Comparison of ENCODE assay signal across 13 mouse cellular contexts in the genomic region with DNA sequence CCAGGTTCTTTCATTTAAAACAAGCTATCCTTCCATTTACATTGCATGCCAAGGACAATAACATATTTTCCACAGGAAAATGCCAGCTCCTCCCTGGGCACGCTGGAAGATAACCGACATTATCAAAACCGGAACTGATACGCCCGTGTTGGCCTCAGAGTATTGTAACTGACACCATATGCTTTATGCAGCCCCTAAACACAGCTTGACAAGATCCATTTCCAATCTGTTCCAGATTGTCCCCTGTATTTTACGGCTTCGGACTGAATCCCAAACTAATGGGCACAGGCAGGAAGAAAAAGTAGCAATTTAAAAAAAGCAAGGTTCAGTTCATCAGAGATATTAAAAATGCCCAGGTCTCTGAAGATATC.
DNase-seq lines count a peak whose midpoint lies in the region; ATAC-seq and TF ChIP-seq lines count a peak whose summit lies in the region.
"Had no signal": no experiment of that assay in that cellular context is flagged by ENCODE, and none has a peak within 500 bp of the region (broad histone marks: within the 10 kb centered on the region; RNA-seq: fewer than 3 reads in every experiment).

No protein-coding gene starts in this region.

- TF ChIP-seq CTCF in layer of hippocampus, adult 2 months (conservative IDR thresholded peaks at IDR 0.05), result no peak
- no peak for TF ChIP-seq CTCF in kidney, adult 2 months (conservative IDR thresholded peaks at IDR 0.05; ENCODE audit: insufficient read depth, insufficient read length, low read depth, low read length)

- H3K27ac ChIP-seq in embryonic facial prominence, embryonic 11.5 days (replicated peaks; ENCODE audit: low read depth, low read length), result no peak overlapping the region
- no peak overlapping the region for H3K27ac ChIP-seq in embryonic facial prominence, embryonic 10.5 days (replicated peaks)
- no peak overlapping the region for H3K27ac ChIP-seq in layer of hippocampus, adult 2 months
- H3K27ac ChIP-seq in forebrain, embryonic 16.5 days (ENCODE audit: low read length), result peak overlapping the region; percentile 66
- no peak overlapping the region for H3K27ac ChIP-seq in neural tube, embryonic 15.5 days (replicated peaks)
- H3K27ac ChIP-seq in kidney, adult 2 months (ENCODE audit: insufficient read depth, low read depth, low read length), result no peak overlapping the region

- peak; percentile 59; the same call in 1 of the 2 replicates for ATAC-seq in embryonic facial prominence, embryonic 11.5 days (replicated peaks; ENCODE audit: insufficient number of reproducible peaks, low FRiP score, low TSS enrichment, low read depth)
- peak; percentile 56 for ATAC-seq in forebrain, embryonic 16.5 days
- 0 out of 2 replicates have a peak, but pooled peaks have one; percentile 45 for ATAC-seq in neural tube, embryonic 15.5 days (ENCODE audit: low FRiP score)

- no peaks in the 10 kb centered on the region for H3K9me3 ChIP-seq in embryonic facial prominence, embryonic 11.5 days (replicated peaks; ENCODE audit: control insufficient read depth, low read length)
- no peaks in the 10 kb centered on the region for H3K9me3 ChIP-seq in embryonic facial prominence, embryonic 10.5 days
- no peaks in the 10 kb centered on the region for H3K9me3 ChIP-seq in forebrain, embryonic 16.5 days (ENCODE audit: control insufficient read depth, low read length)
- no peaks in the 10 kb centered on the region for H3K9me3 ChIP-seq in neural tube, embryonic 15.5 days (replicated peaks)
- H3K9me3 ChIP-seq: heart, embryonic 12.5 days; megakaryocyte, embryonic 14.5 days had no signal

- no peaks in the 10 kb centered on the region for H3K36me3 ChIP-seq in embryonic facial prominence, embryonic 11.5 days (replicated peaks; ENCODE audit: control insufficient read depth, insufficient read depth, low read depth, low read length)
- no peaks in the 10 kb centered on the region for H3K36me3 ChIP-seq in embryonic facial prominence, embryonic 10.5 days (replicated peaks)
- H3K36me3 ChIP-seq in forebrain, embryonic 16.5 days (ENCODE audit: control insufficient read depth, insufficient read depth), result no peaks in the 10 kb centered on the region
- H3K36me3 ChIP-seq in neural tube, embryonic 15.5 days, result no peaks in the 10 kb centered on the region
- H3K36me3 ChIP-seq in kidney, adult 2 months (ENCODE audit: control insufficient read depth, insufficient read depth, low read length), result no peaks in the 10 kb centered on the region
- H3K36me3 ChIP-seq: heart, embryonic 12.5 days had no signal

- no peaks in the 10 kb centered on the region for H3K4me1 ChIP-seq in embryonic facial prominence, embryonic 11.5 days (ENCODE audit: control insufficient read depth, insufficient read depth, low read length)
- peaks cover 21% of the 10 kb centered on the region for H3K4me1 ChIP-seq in embryonic facial prominence, embryonic 10.5 days
- peaks cover 15% of the 10 kb centered on the region for H3K4me1 ChIP-seq in forebrain, embryonic 16.5 days (replicated peaks; ENCODE audit: control insufficient read depth, insufficient read depth, low read length)
- H3K4me1 ChIP-seq in neural tube, embryonic 15.5 days, result peaks cover 15% of the 10 kb centered on the region; the same call in 1 of the 2 replicates
- no peaks in the 10 kb centered on the region for H3K4me1 ChIP-seq in kidney, adult 2 months (ENCODE audit: control insufficient read depth, insufficient read depth, low read length)

- TF ChIP-seq POLR2A in kidney, adult 2 months (IDR thresholded peaks at IDR 0.05; ENCODE audit: low read depth, low read length), result no peak

- H3K4me3 ChIP-seq in embryonic facial prominence, embryonic 11.5 days (ENCODE audit: low read depth, low read length), result no peak overlapping the region
- no peak overlapping the region for H3K4me3 ChIP-seq in embryonic facial prominence, embryonic 10.5 days
- peak overlapping the region; percentile 38 for H3K4me3 ChIP-seq in layer of hippocampus, adult 2 months
- peak overlapping the region; percentile 25 for H3K4me3 ChIP-seq in forebrain, embryonic 16.5 days (replicated peaks; ENCODE audit: low read length)
- H3K4me3 ChIP-seq in neural tube, embryonic 15.5 days (replicated peaks), result peak overlapping the region; percentile 2; the same call in 1 of the 2 replicates
- no peak overlapping the region for H3K4me3 ChIP-seq in kidney, adult 2 months (ENCODE audit: insufficient read depth, low read depth, low read length)
- H3K4me3 ChIP-seq: heart, embryonic 12.5 days; megakaryocyte, embryonic 14.5 days had no signal

- H3K4me2 ChIP-seq in embryonic facial prominence, embryonic 11.5 days (ENCODE audit: low read depth, low read length), result no peak overlapping the region
- H3K4me2 ChIP-seq in forebrain, embryonic 16.5 days (ENCODE audit: low read length), result peak overlapping the region; percentile 54
- peak overlapping the region; percentile 42 for H3K4me2 ChIP-seq in neural tube, embryonic 15.5 days
- H3K4me2 ChIP-seq: heart, embryonic 12.5 days had no signal

- no peaks in the 10 kb centered on the region for H3K27me3 ChIP-seq in embryonic facial prominence, embryonic 11.5 days (ENCODE audit: control insufficient read depth, insufficient read depth, low read length)
- H3K27me3 ChIP-seq in embryonic facial prominence, embryonic 10.5 days (replicated peaks; ENCODE audit: low read depth, poor library complexity, severe bottlenecking), result no peaks in the 10 kb centered on the region
- H3K27me3 ChIP-seq in forebrain, embryonic 16.5 days (replicated peaks; ENCODE audit: control insufficient read depth, insufficient read depth, low read length), result no peaks in the 10 kb centered on the region
- no peaks in the 10 kb centered on the region for H3K27me3 ChIP-seq in neural tube, embryonic 15.5 days (replicated peaks)
- H3K27me3 ChIP-seq in kidney, adult 2 months (replicated peaks; ENCODE audit: control insufficient read depth, insufficient read depth, low read length), result no peaks in the 10 kb centered on the region
- H3K27me3 ChIP-seq: heart, embryonic 12.5 days; megakaryocyte, embryonic 14.5 days had no signal

- H3K9ac ChIP-seq in embryonic facial prominence, embryonic 11.5 days (replicated peaks; ENCODE audit: low read length), result no peak overlapping the region
- no peak overlapping the region; the same call in 1 of the 2 replicates for H3K9ac ChIP-seq in forebrain, embryonic 16.5 days (replicated peaks; ENCODE audit: low read depth, low read length)
- H3K9ac ChIP-seq in neural tube, embryonic 15.5 days (replicated peaks), result no peak overlapping the region
- H3K9ac ChIP-seq: heart, embryonic 12.5 days had no signal

- DNase-seq in embryonic facial prominence, embryonic 11.5 days (ENCODE audit: low spot score), result peak; percentile 47
- DNase-seq in embryonic facial prominence, embryonic 10.5 days (ENCODE audit: low spot score), result no peak
- no peak for DNase-seq in layer of hippocampus, adult 2 months (ENCODE audit: low spot score in 2 of 2)
- no peak for DNase-seq in layer of hippocampus, adult 18-20 months (ENCODE audit: low spot score in 2 of 2)
- DNase-seq in kidney, adult 2 months, result no peak
- no peak for DNase-seq in adrenal gland, postnatal 10 days
- DNase-seq: adrenal gland, adult 2 months; B cell, adult 2 months; cerebellum, adult 11-12 months had no signal

- 39% methylated on average over 7 of the region's 7 CpGs for WGBS in embryonic facial prominence, embryonic 11.5 days
- 54% methylated on average over 7 of the region's 7 CpGs for WGBS in embryonic facial prominence, embryonic 10.5 days
- 41% methylated on average over 7 of the region's 7 CpGs for WGBS in forebrain, embryonic 16.5 days
- 26% methylated on average over 7 of the region's 7 CpGs for WGBS in neural tube, embryonic 15.5 days
- WGBS in kidney, adult 2 months, result 40% methylated on average over 7 of the region's 7 CpGs

Comparison
In these comparisons a context has a peak if more than half of its experiments do, and no peak if none do; other contexts are left out.
1. H3K4me3 ChIP-seq: peak in layer of hippocampus, adult 2 months (single experiment), forebrain, embryonic 16.5 days (single experiment) and neural tube, embryonic 15.5 days (single experiment); none in embryonic facial prominence, embryonic 11.5 days (single experiment), embryonic facial prominence, embryonic 10.5 days (single experiment) and kidney, adult 2 months (single experiment).
2. Peak in every context shown above with its lines, with median percentiles within 50 percentile points of each other: ATAC-seq.